Mouse (Mus musculus) CH12.LX (cell line): Measurements from ENCODE around the gene Lamc1.

Experiments used
- KAT2A ChIP-seq: IDR thresholded peaks from 2 replicates; pipeline ENCODE4 v1.6.1; 2012; ENCODE audit warnings: low read length, improper control_type of control experiment, inconsistent platforms; ENCODE audit not compliant: insufficient replicate concordance
- NRF1 ChIP-seq: IDR thresholded peaks from 2 replicates; pipeline ENCODE4 v1.6.1; 2014; ENCODE audit warnings: low read depth, mild to moderate bottlenecking, inconsistent platforms, low read length, improper control_type of control experiment, moderate library complexity
- SIN3A ChIP-seq: IDR thresholded peaks from 2 replicates; pipeline ENCODE4 v1.6.1; 2012; ENCODE audit warnings: low read length, improper control_type of control experiment, inconsistent platforms
- ZC3H11A ChIP-seq: IDR thresholded peaks from 2 replicates; pipeline ENCODE4 v1.6.1; 2012; ENCODE audit warnings: low read depth, mild to moderate bottlenecking, inconsistent platforms, low read length, improper control_type of control experiment

GRCm38 (mm10) chr1:153173276-153173675 lies 159.3 kb downstream of the Lamc1 start:
- no peak for TF ChIP-seq NRF1
- no peak for TF ChIP-seq SIN3A
- no peak for TF ChIP-seq ZC3H11A
- no peak for TF ChIP-seq KAT2A
